Mouse (Mus musculus) forebrain, embryonic 11.5 days (tissue): Measurements from ENCODE around the gene Gm4565. TPM values are rescaled to one million over a fixed set of nuclear protein-coding genes. Genes with fewer than 3 reads are reported as not detected.
"Not testable (repeated sequence)": the region's sequence is repeated elsewhere in the genome, so short reads cannot be mapped to it uniquely, and the experiment has no call there.

Experiments
- ATAC-seq: fragments of 200-750 bp; cut with Nextera tagmentation; replicated peaks from 2 replicates; pipeline ENCODE4 v1.8.0; 2017; ENCODE audit warnings: moderate TSS enrichment; ENCODE audit not compliant: low FRiP score
- DNase-seq: peaks from one replicate; pipeline ENCODE4 v3.0.0-alpha.2; 2017; ENCODE audit warnings: low spot score
- H3K27ac ChIP-seq: fragments of 300-500 bp; sonication (generic); 2 replicates; pipeline ENCODE4 v1.5.1; 2014; ENCODE audit warnings: low read depth, low read length
- H3K27me3 ChIP-seq: fragments of 300-500 bp; sonication (generic); 2 replicates; pipeline ENCODE4 v1.6.1; 2014; ENCODE audit warnings: mild to moderate bottlenecking, low read length, mixed read lengths; ENCODE audit not compliant: control insufficient read depth, insufficient read depth
- H3K36me3 ChIP-seq: fragments of 300-500 bp; sonication (generic); 2 replicates; pipeline ENCODE4 v1.6.1; 2014; ENCODE audit warnings: mild to moderate bottlenecking, low read length, moderate library complexity, mixed read lengths; ENCODE audit not compliant: control insufficient read depth, insufficient read depth
- H3K4me1 ChIP-seq: fragments of 300-500 bp; sonication (generic); replicated peaks from 2 replicates; pipeline ENCODE4 v1.6.1; 2014; ENCODE audit warnings: low read length, mixed read lengths; ENCODE audit not compliant: control insufficient read depth, insufficient read depth
- H3K4me2 ChIP-seq: fragments of 300-500 bp; sonication (generic); 2 replicates; pipeline ENCODE4 v1.6.1; 2014; ENCODE audit warnings: low read depth, mild to moderate bottlenecking, low read length, moderate library complexity, mixed read lengths; ENCODE audit not compliant: severe bottlenecking
- H3K4me3 ChIP-seq: fragments of 300-500 bp; sonication (generic); 2 replicates; pipeline ENCODE4 v1.5.1; 2014; ENCODE audit warnings: low read depth, low read length
- H3K9ac ChIP-seq: fragments of 300-500 bp; sonication (generic); 2 replicates; pipeline ENCODE4 v1.6.1; 2014; ENCODE audit warnings: low read length
- H3K9me3 ChIP-seq: fragments of 300-500 bp; sonication (generic); 2 replicates; pipeline ENCODE4 v1.6.1; 2016; ENCODE audit warnings: low read length, mixed read lengths; ENCODE audit not compliant: control insufficient read depth
- WGBS: fragments of 180-500 bp; shearing (Covaris S2); extraction: QIAGEN DNeasy Blood & Tissue Kit; methylation state at CpG from one replicate; pipeline ENCODE4 v1.1.7; 2014; 5-methylcytosine and 5-hydroxymethylcytosine counted together
- polyA plus RNA-seq: library from polyadenylated mRNA; unstranded; fragments of >200 nt; fragmentation: Nextera tagmentation; extraction: Ambion mirVana; gene quantifications from 2 replicates; pipeline ENCODE4 v1.2.1, GENCODE M21; 2014

The Gm4565 gene
- polyA plus RNA-seq, result not detected in 2 replicates

- H3K27me3 ChIP-seq, H3K27ac ChIP-seq, H3K4me2 ChIP-seq, DNase-seq, H3K36me3 ChIP-seq, H3K9ac ChIP-seq, H3K9me3 ChIP-seq, H3K4me3 ChIP-seq, ATAC-seq, H3K4me1 ChIP-seq: not testable (repeated sequence)
- WGBS, result 91% methylated on average over 1 of the region's 4 CpGs
Measured at GRCm38 (mm10) chr7:22588027-22588426, at the start of gene Gm4565. Gene Gm4565 (minus strand): TSS chr7:22588127.

GRCm38 (mm10) chr7:22565243-22565642 lies 22.7 kb downstream of the Gm4565 start, which contains the start of gene Gm4201:
Gene Gm4201 (minus strand): TSS chr7:22565343.
- not testable (repeated sequence) for H3K9me3 ChIP-seq, H3K9ac ChIP-seq, ATAC-seq, H3K27ac ChIP-seq, H3K27me3 ChIP-seq, H3K4me2 ChIP-seq, H3K36me3 ChIP-seq, H3K4me1 ChIP-seq, H3K4me3 ChIP-seq, DNase-seq
- no CpG with 5 or more reads among the region's 3 CpGs for WGBS

GRCm38 (mm10) chr7:22534787-22535186 lies 53.1 kb downstream of the Gm4565 start, which contains the start of gene Gm8677:
Gene Gm8677 (minus strand): TSS chr7:22534887.
- H3K4me3 ChIP-seq, H3K4me1 ChIP-seq, H3K4me2 ChIP-seq, H3K9ac ChIP-seq, H3K27me3 ChIP-seq, H3K36me3 ChIP-seq, H3K27ac ChIP-seq, ATAC-seq, H3K9me3 ChIP-seq, DNase-seq: not testable (repeated sequence)
- no CpG with 5 or more reads among the region's 1 CpGs for WGBS

Other genes with a start within 250 kb of the Gm4565 start
- gene Gm8660, start 217.1 kb downstream of the Gm4565 start, polyA plus RNA-seq, result not detected in 2 replicates
- gene Vmn1r148, start 174.5 kb downstream of the Gm4565 start, polyA plus RNA-seq, result not detected in 2 replicates
- not detected in 2 replicates for gene Vmn1r149, start 149.9 kb downstream of the Gm4565 start, polyA plus RNA-seq
- gene Gm10665, start 124.1 kb downstream of the Gm4565 start, polyA plus RNA-seq, result not detected in 2 replicates
- gene Vmn1r151, start 88.4 kb downstream of the Gm4565 start, polyA plus RNA-seq, result not detected in 2 replicates
- not detected in 2 replicates for gene Vmn1r152, start 65.2 kb downstream of the Gm4565 start, polyA plus RNA-seq
- not detected in 2 replicates for gene Gm8677, start 53.2 kb downstream of the Gm4565 start, polyA plus RNA-seq
- not detected in 2 replicates for gene Gm4201, start 22.8 kb downstream of the Gm4565 start, polyA plus RNA-seq
- gene Vmn1r155, start 69.9 kb upstream of the Gm4565 start, polyA plus RNA-seq, result not detected in 2 replicates
- not detected in 2 replicates for gene Gm8693, start 104.2 kb upstream of the Gm4565 start, polyA plus RNA-seq
- gene Gm4567, start 131.6 kb upstream of the Gm4565 start, polyA plus RNA-seq, result not detected in 2 replicates
- gene Vmn1r157, start 173.6 kb upstream of the Gm4565 start, polyA plus RNA-seq, result not detected in 2 replicates
- not detected in 2 replicates for gene Vmn1r158, start 202.7 kb upstream of the Gm4565 start, polyA plus RNA-seq